In genomic region chr5:22348412-22348811, GRCm38 (mm10) we compare ENCODE assay signal across 15 mouse cellular contexts. TPM values are rescaled to one million over a fixed set of nuclear protein-coding genes. Genes with fewer than 3 reads are reported as not detected.
A peak's percentile ranks its signal among the peaks of the same experiment; 100 is the strongest.
DNase-seq lines count a peak whose midpoint lies in the region; ATAC-seq and TF ChIP-seq lines count a peak whose summit lies in the region.
"Had no signal": no experiment of that assay in that cellular context is flagged by ENCODE, and none has a peak within 500 bp of the region (broad histone marks: within the 10 kb centered on the region; RNA-seq: fewer than 3 reads in every experiment).

No protein-coding gene starts in this region.

- H3K9me3 ChIP-seq in lung, embryonic 15.5 days = no peaks in the 10 kb centered on the region
- no peaks in the 10 kb centered on the region for H3K9me3 ChIP-seq in liver, embryonic 14.5 days (ENCODE audit: control insufficient read depth, low read length)
- no peaks in the 10 kb centered on the region for H3K9me3 ChIP-seq in stomach, embryonic 15.5 days
- H3K9me3 ChIP-seq: embryonic facial prominence, embryonic 13.5 days; limb, embryonic 10.5 days had no signal

- no peak overlapping the region for H3K4me2 ChIP-seq in lung, embryonic 15.5 days
- peak overlapping the region; percentile 69 for H3K4me2 ChIP-seq in liver, embryonic 14.5 days (ENCODE audit: low read depth)
- H3K4me2 ChIP-seq in stomach, embryonic 15.5 days = no peak overlapping the region
- H3K4me2 ChIP-seq: embryonic facial prominence, embryonic 13.5 days had no signal

- ATAC-seq in lung, embryonic 15.5 days (ENCODE audit: borderline replicate concordance, extremely low read depth, low FRiP score, low TSS enrichment) = peak; percentile 53; the same call in 1 of the 2 replicates
- peak; percentile 75 for ATAC-seq in common myeloid progenitor, adult 5-6 weeks (replicated peaks; ENCODE audit: low read depth, poor library complexity, severe bottlenecking)
- peak; percentile 91 for ATAC-seq in liver, embryonic 14.5 days (ENCODE audit: insufficient read depth)
- ATAC-seq in stomach, embryonic 15.5 days (ENCODE audit: insufficient read depth, low FRiP score, low read depth) = peak; percentile 93
- ATAC-seq: forebrain, embryonic 14.5 days had no signal

- DNase-seq in lung, postnatal 4 days = no peak
- peak; percentile 99 to 100 (median 99) for DNase-seq in liver, embryonic 14.5 days (ENCODE audit: low read depth in 3 of 3, low spot score in 3 of 3)
- no peak for DNase-seq in layer of hippocampus, postnatal 25 days (ENCODE audit: extremely low spot score in 1 of 2, low spot score in 1 of 2)
- no peak for DNase-seq in Muller cell, postnatal 12 days (ENCODE audit: inconsistent ontology term)
- DNase-seq: adrenal gland, postnatal 25 days; cerebellum, adult 18-20 months; gastrocnemius, postnatal 10 days; right cerebral cortex, postnatal 25 days had no signal

- H3K4me1 ChIP-seq in lung, embryonic 15.5 days = peaks cover 17% of the 10 kb centered on the region
- peaks cover 53 to 54% of the 10 kb centered on the region in 2 experiments for H3K4me1 ChIP-seq in liver, embryonic 14.5 days (replicated peaks; ENCODE audit: control insufficient read depth in 2 of 2, insufficient read depth in 2 of 2, low read length in 1 of 2)
- peaks cover 15% of the 10 kb centered on the region for H3K4me1 ChIP-seq in stomach, embryonic 15.5 days

- H3K36me3 ChIP-seq in lung, embryonic 15.5 days = no peaks in the 10 kb centered on the region
- H3K36me3 ChIP-seq in liver, embryonic 14.5 days (replicated peaks; ENCODE audit: control insufficient read depth, insufficient read depth, low read depth) = no peaks in the 10 kb centered on the region
- no peaks in the 10 kb centered on the region for H3K36me3 ChIP-seq in stomach, embryonic 15.5 days
- H3K36me3 ChIP-seq: embryonic facial prominence, embryonic 13.5 days; limb, embryonic 10.5 days had no signal

- no peak overlapping the region for H3K27ac ChIP-seq in lung, embryonic 15.5 days
- peak overlapping the region; percentile 97 for H3K27ac ChIP-seq in liver, embryonic 14.5 days
- no peak overlapping the region for H3K27ac ChIP-seq in stomach, embryonic 15.5 days
- H3K27ac ChIP-seq: embryonic facial prominence, embryonic 13.5 days; kidney, postnatal 0 days; limb, embryonic 10.5 days had no signal

- no peak for TF ChIP-seq CTCF in liver, embryonic 14.5 days (IDR thresholded peaks at IDR 0.05; ENCODE audit: low read depth)

- peak; percentile 100 for TF ChIP-seq EP300 in liver, embryonic 14.5 days (IDR thresholded peaks at IDR 0.05; ENCODE audit: low read depth)

- WGBS in lung, embryonic 15.5 days = 44% methylated on average over 3 of the region's 3 CpGs
- 5% methylated on average over 3 of the region's 3 CpGs for WGBS in liver, embryonic 14.5 days (ENCODE audit: insufficient replicate concordance)
- WGBS in stomach, embryonic 15.5 days = 54% methylated on average over 3 of the region's 3 CpGs

- H3K4me3 ChIP-seq in lung, embryonic 15.5 days = no peak overlapping the region
- H3K4me3 ChIP-seq in liver, embryonic 14.5 days (ENCODE audit: insufficient read depth in 1 of 2, low read depth in 2 of 2, low read length in 2 of 2) = no peak overlapping the region
- H3K4me3 ChIP-seq in stomach, embryonic 15.5 days (replicated peaks) = no peak overlapping the region
- H3K4me3 ChIP-seq: embryonic facial prominence, embryonic 13.5 days; limb, embryonic 10.5 days had no signal

- H3K27me3 ChIP-seq in lung, embryonic 15.5 days = peaks cover 54% of the 10 kb centered on the region
- peaks cover 22% of the 10 kb centered on the region for H3K27me3 ChIP-seq in liver, embryonic 14.5 days (ENCODE audit: control insufficient read depth, insufficient read depth, low read length)
- peaks cover 46% of the 10 kb centered on the region for H3K27me3 ChIP-seq in stomach, embryonic 15.5 days (replicated peaks)

- no peak overlapping the region for H3K9ac ChIP-seq in lung, embryonic 15.5 days
- peak overlapping the region; percentile 58; the same call in 1 of the 2 replicates for H3K9ac ChIP-seq in liver, embryonic 14.5 days (replicated peaks)
- no peak overlapping the region for H3K9ac ChIP-seq in stomach, embryonic 15.5 days
- H3K9ac ChIP-seq: embryonic facial prominence, embryonic 13.5 days had no signal

RNA-seq across cellular contexts. Expression of gene Reln, which starts 3.9 kb away (rescaled TPM):
- 1.4 and 2.4 TPM in 2 replicates for polyA plus RNA-seq in lung, embryonic 15.5 days (2015; fragmentation: Nextera tagmentation; extraction: Ambion mirVana)
- total RNA-seq in common myeloid progenitor, adult 5-6 weeks (2017) = 0.69 TPM in 1 of 2 replicates, not detected in the other
- polyA plus RNA-seq in liver, embryonic 14.5 days (2012; rRNA removed) = 25.4 and 38.7 TPM in 2 replicates
- 25.7 and 27.4 TPM in 2 replicates for polyA plus RNA-seq in liver, embryonic 14.5 days (2014; fragmentation: Nextera tagmentation; extraction: Ambion mirVana)
- polyA plus RNA-seq in stomach, embryonic 15.5 days (2015; fragmentation: Nextera tagmentation; extraction: Ambion mirVana) = 4.8 and 5.3 TPM in 2 replicates
- total RNA-seq in layer of hippocampus, postnatal 25 days (2021) = 10 to 100 TPM; 46.9 to 52.6 TPM

Comparison
In these comparisons a context has a peak if more than half of its experiments do, and no peak if none do; other contexts are left out.
1. DNase-seq: peak in liver, embryonic 14.5 days (3 of 3); none in lung, postnatal 4 days (0 of 2), layer of hippocampus, postnatal 25 days (0 of 2) and Muller cell, postnatal 12 days (single experiment).
2. Peak in every context shown above with its lines, with median percentiles within 50 percentile points of each other: ATAC-seq.